Mouse (Mus musculus) stomach, postnatal 0 days (tissue): ENCODE measurements at regions not wholly inside any gene's neighbourhood (a gene's known extent, or its start where the extent isn't known, plus 50 kb on each side); places are given as distances from the start of the nearest gene placed in this dataset.

Experiments
- CTCF ChIP-seq: IDR thresholded peaks from 2 replicates; pipeline ENCODE4 v1.5.1; 2016; ENCODE audit warnings: antibody characterized with exemption, low read depth, mild to moderate bottlenecking, moderate library complexity
- EP300 ChIP-seq: optimal IDR thresholded peaks from 2 replicates; pipeline ENCODE3; 2016; ENCODE audit warnings: antibody characterized with exemption

GRCm38 (mm10) chr13:110991121-110991520, 263.7 kb upstream of the Actbl2 start:
- TF ChIP-seq CTCF (no peak), EP300 (no peak)
